Mouse (Mus musculus) thymus, adult 2 months (tissue): Measurements from ENCODE around the gene Gm42906.

Experiments used
- CTCF ChIP-seq: fragments of 200-500 bp; IDR thresholded peaks from 2 replicates; pipeline ENCODE4 v1.5.1; 2012; ENCODE audit warnings: mild to moderate bottlenecking, control low read depth, low read length, moderate library complexity, borderline replicate concordance; ENCODE audit not compliant: control insufficient read depth, poor library complexity, insufficient read depth; ENCODE audit errors: extremely low read depth
- POLR2A ChIP-seq: fragments of 200-500 bp; IDR thresholded peaks from 2 replicates; pipeline ENCODE4 v1.6.1; 2012; ENCODE audit warnings: mild to moderate bottlenecking, low read length, control low read depth, moderate library complexity; ENCODE audit not compliant: control insufficient read depth, poor library complexity, insufficient read depth; ENCODE audit errors: extremely low read depth

DNA sequence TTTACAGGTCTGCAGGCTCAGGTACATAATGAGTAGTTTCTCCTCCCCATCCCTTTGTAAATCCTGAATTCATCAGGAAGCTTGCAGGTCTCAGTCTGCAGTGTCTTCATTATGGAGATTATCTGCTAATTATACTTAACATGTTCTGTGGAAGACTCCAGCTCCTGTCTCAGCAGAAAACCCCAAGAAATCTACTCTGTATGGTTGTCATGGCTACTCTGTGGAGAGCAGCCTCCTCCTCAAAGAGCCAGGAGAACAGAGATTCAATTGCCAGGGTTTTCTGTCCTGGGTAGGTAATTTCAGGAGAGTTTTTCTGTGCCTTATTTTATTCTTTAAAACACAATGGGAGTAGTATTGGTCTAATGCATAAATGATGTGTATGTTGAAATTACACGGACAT, 405.0 kb downstream of the Gm42906 start:
- TF ChIP-seq CTCF (no peak), POLR2A (no peak)
